Mouse (Mus musculus) myocyte (in vitro differentiated cells): Measurements from ENCODE around the gene Zfp367. TPM values are rescaled to one million over a fixed set of nuclear protein-coding genes. Genes with fewer than 3 reads are reported as not detected.

Experiments
- H3K27me3 ChIP-seq: one replicate; pipeline ENCODE4 v1.6.1; 2011; ENCODE audit not compliant: control insufficient read depth, insufficient read depth, insufficient read length
- H3K36me3 ChIP-seq: one replicate; pipeline ENCODE4 v1.6.1; 2011; ENCODE audit not compliant: control insufficient read depth, insufficient read depth
- H3K4me2 ChIP-seq: one replicate; pipeline ENCODE4 v1.6.1; 2011; ENCODE audit warnings: low read depth, control low read depth
- H3K4me3 ChIP-seq: one replicate; pipeline ENCODE4 v1.5.1; 2011; ENCODE audit warnings: mild to moderate bottlenecking, control low read depth, moderate library complexity
- H3K79me2 ChIP-seq: one replicate; pipeline ENCODE4 v1.6.1; 2011; ENCODE audit not compliant: control insufficient read depth, insufficient read depth
- H3ac ChIP-seq: one replicate; pipeline ENCODE4 v1.6.1; 2011; ENCODE audit not compliant: control insufficient read depth, insufficient read length
- MAX ChIP-seq: IDR thresholded peaks from one replicate; pipeline ENCODE4 v1.6.1; 2011; ENCODE audit warnings: low read depth, mild to moderate bottlenecking, control low read depth
- MYOD1 ChIP-seq, 3 experiments: IDR thresholded peaks; one replicate each; pipeline ENCODE4 v1.6.1; 2011; ENCODE audit warnings: control low read depth in 2 of 3, low read depth in 2 of 3, mild to moderate bottlenecking in 2 of 3, moderate library complexity in 1 of 3; ENCODE audit not compliant: insufficient read length in 2 of 3, control insufficient read depth in 1 of 3
- POLR2A ChIP-seq: IDR thresholded peaks from one replicate; pipeline ENCODE4 v1.6.1; 2011; ENCODE audit warnings: low read depth, mild to moderate bottlenecking, control low read depth, moderate library complexity; ENCODE audit not compliant: insufficient read length
- USF1 ChIP-seq: IDR thresholded peaks from one replicate; pipeline ENCODE4 v1.6.1; 2011; ENCODE audit warnings: low read depth, mild to moderate bottlenecking, control low read depth, moderate library complexity
- polyA plus RNA-seq: library from polyadenylated mRNA; unstranded; fragments of >200 nt; fragmentation: generic; extraction: Trizol; gene quantifications from one replicate; pipeline ENCODE4 v1.2.1, GENCODE M21; 2012; ENCODE audit warnings: missing spikeins

Zfp367 gene
- polyA plus RNA-seq, 1 experiment, result 3.0 TPM

- no peaks in the 10 kb centered on the region for H3K27me3 ChIP-seq
- no peak overlapping the region for H3K4me3 ChIP-seq
- H3K36me3 ChIP-seq, result no peaks in the 10 kb centered on the region
- no peak overlapping the region for H3ac ChIP-seq
- no peaks in the 10 kb centered on the region for H3K79me2 ChIP-seq
- H3K4me2 ChIP-seq, result no peak overlapping the region
- no peak for TF ChIP-seq MAX
- TF ChIP-seq POLR2A, result no peak
- no peak for TF ChIP-seq MYOD1 (IDR thresholded peaks at IDR 0.05; ENCODE audit: control insufficient read depth in 1 of 3, insufficient read length in 2 of 3, low read depth in 2 of 3)
- TF ChIP-seq USF1, result no peak
Observed at GRCm38 (mm10) chr13:64083331-64083730, 69.7 kb downstream of the Zfp367 start.

Other genes starting within 250 kb of the Zfp367 start
- gene Hsd17b3, start 64.0 kb downstream of the Zfp367 start, polyA plus RNA-seq, result not detected
- gene Slc35d2, start 23.8 kb downstream of the Zfp367 start, polyA plus RNA-seq, result 2.5 TPM
- gene Habp4, start 8.6 kb upstream of the Zfp367 start, polyA plus RNA-seq, result 32.5 TPM
- 4.4 TPM for gene Cdc14b, start 122.1 kb upstream of the Zfp367 start, polyA plus RNA-seq
- gene Aaed1, start 159.5 kb upstream of the Zfp367 start, polyA plus RNA-seq, result 12.1 TPM
- 778 TPM for gene Ctsl, start 217.7 kb upstream of the Zfp367 start, polyA plus RNA-seq